Mouse (Mus musculus) cerebellum, postnatal 36 days (tissue): ENCODE measurements around the gene Dscam.

Experiments
- DNase-seq, 2 experiments: peaks; one replicate each; pipeline ENCODE4 v3.0.0; 2021 to 2022; ENCODE audit warnings: mixed read lengths in 2 of 2

Gene Dscam

GRCm38 (mm10) chr16:97170513-97171081 is at the start of gene Dscam:
Gene Dscam, minus strand, starts transcription at chr16:97170752.
- peak; percentile 18 to 28 for DNase-seq

GRCm38 (mm10) chr16:97219381-97219780 is 48.8 kb upstream of the Dscam start:
- DNase-seq, result no peak

- peak; percentile 6 to 9 for DNase-seq
These were observed 39.4 kb upstream of the Dscam start for GRCm38 (mm10) chr16:97209997-97210396.

- no peak for DNase-seq
These were observed 37.7 kb upstream of the Dscam start for GRCm38 (mm10) chr16:97208276-97208675.

- DNase-seq, result no peak
These were observed 33.5 kb upstream of the Dscam start for GRCm38 (mm10) chr16:97204090-97204489.

- no peak for DNase-seq
These were observed 33.0 kb upstream of the Dscam start for GRCm38 (mm10) chr16:97203554-97203953.

GRCm38 (mm10) chr16:97194630-97195029 is 24.1 kb upstream of the Dscam start:
- DNase-seq, result no peak

GRCm38 (mm10) chr16:97194179-97194578 is 23.6 kb upstream of the Dscam start:
- DNase-seq, result no peak

GRCm38 (mm10) chr16:97192296-97192695 is 21.7 kb upstream of the Dscam start:
- no peak for DNase-seq

- no peak for DNase-seq
These were observed 20.1 kb upstream of the Dscam start for GRCm38 (mm10) chr16:97190604-97191003.

- DNase-seq, result peak in 1 of 2 experiments; percentile 14
These were observed 948 bp upstream of the Dscam start for GRCm38 (mm10) chr16:97171500-97171899.

- DNase-seq, result peak; percentile 20 to 28
These were observed 545 bp downstream of the Dscam start for GRCm38 (mm10) chr16:97169901-97170512.

- DNase-seq, result no peak
These were observed 1.9 kb downstream of the Dscam start for GRCm38 (mm10) chr16:97168614-97169013.

GRCm38 (mm10) chr16:97168030-97168429 is 2.5 kb downstream of the Dscam start:
- DNase-seq, result no peak

GRCm38 (mm10) chr16:97166166-97166565 is 4.4 kb downstream of the Dscam start:
- DNase-seq, result no peak

- peak; percentile 82 for DNase-seq
These were observed 5.0 kb downstream of the Dscam start for GRCm38 (mm10) chr16:97165444-97166121.

GRCm38 (mm10) chr16:97158279-97158678 is 12.3 kb downstream of the Dscam start:
- no peak for DNase-seq

GRCm38 (mm10) chr16:97144544-97145194 is 25.9 kb downstream of the Dscam start:
- DNase-seq, result no peak

GRCm38 (mm10) chr16:97141943-97142342 is 28.6 kb downstream of the Dscam start:
- DNase-seq, result no peak

- DNase-seq, result no peak
These were observed 35.3 kb downstream of the Dscam start for GRCm38 (mm10) chr16:97135003-97135827.

- no peak for DNase-seq
These were observed 43.3 kb downstream of the Dscam start for GRCm38 (mm10) chr16:97127296-97127695.

- no peak for DNase-seq
These were observed 60.5 kb downstream of the Dscam start for GRCm38 (mm10) chr16:97110028-97110427.

- DNase-seq, result no peak
These were observed 65.3 kb downstream of the Dscam start for GRCm38 (mm10) chr16:97105266-97105665.
